Mouse (Mus musculus) naive thymus-derived CD4-positive, alpha-beta T cell, adult 2 months (primary cell): ENCODE results near the gene Ncam1.

Source experiments
- DNase-seq: peaks from one replicate; pipeline ENCODE4 v3.0.0-alpha.2; 2011; ENCODE audit warnings: low read depth

The Ncam1 gene

GRCm38 (mm10) chr9:49675696-49676465, 122.8 kb downstream of the Ncam1 start:
- DNase-seq: no peak

GRCm38 (mm10) chr9:49672646-49673199, 126.0 kb downstream of the Ncam1 start:
- DNase-seq: no peak

- no peak for DNase-seq
These were observed 131.7 kb downstream of the Ncam1 start for GRCm38 (mm10) chr9:49667066-49667465.

- DNase-seq: no peak
These were observed 133.4 kb downstream of the Ncam1 start for GRCm38 (mm10) chr9:49665361-49665760.

- DNase-seq: no peak
These were observed 134.8 kb downstream of the Ncam1 start for GRCm38 (mm10) chr9:49663927-49664320.

- no peak for DNase-seq
These were observed 135.5 kb downstream of the Ncam1 start for GRCm38 (mm10) chr9:49662958-49663926.

GRCm38 (mm10) chr9:49661480-49661879, 137.2 kb downstream of the Ncam1 start:
- no peak for DNase-seq

GRCm38 (mm10) chr9:49658381-49658856, 140.3 kb downstream of the Ncam1 start:
- no peak for DNase-seq

GRCm38 (mm10) chr9:49654470-49654869, 144.3 kb downstream of the Ncam1 start:
- DNase-seq: no peak

GRCm38 (mm10) chr9:49653478-49654245, 145.1 kb downstream of the Ncam1 start:
- DNase-seq: no peak

GRCm38 (mm10) chr9:49644296-49644695, 154.4 kb downstream of the Ncam1 start:
- DNase-seq: no peak

GRCm38 (mm10) chr9:49640764-49641163, 158.0 kb downstream of the Ncam1 start:
- no peak for DNase-seq

- no peak for DNase-seq
These were observed 158.6 kb downstream of the Ncam1 start for GRCm38 (mm10) chr9:49640142-49640541.

GRCm38 (mm10) chr9:49637955-49638354, 160.8 kb downstream of the Ncam1 start:
- no peak for DNase-seq

- DNase-seq: no peak
These were observed 162.9 kb downstream of the Ncam1 start for GRCm38 (mm10) chr9:49635668-49636326.

- no peak for DNase-seq
These were observed 166.1 kb downstream of the Ncam1 start for GRCm38 (mm10) chr9:49632591-49632990.

- DNase-seq: no peak
These were observed 168.4 kb downstream of the Ncam1 start for GRCm38 (mm10) chr9:49630336-49630735.

GRCm38 (mm10) chr9:49624910-49625309, 173.8 kb downstream of the Ncam1 start:
- no peak for DNase-seq

GRCm38 (mm10) chr9:49623934-49624505, 174.7 kb downstream of the Ncam1 start:
- DNase-seq: no peak

- DNase-seq: no peak
These were observed 175.6 kb downstream of the Ncam1 start for GRCm38 (mm10) chr9:49622928-49623676.
